Mouse (Mus musculus): ENCODE results near the gene Fkbp11. TPM values are rescaled to one million over a fixed set of nuclear protein-coding genes. Genes with fewer than 3 reads are reported as not detected.
A peak's percentile ranks its signal among the peaks of the same experiment; 100 is the strongest.

The Fkbp11 gene
- polyA plus RNA-seq, 1 experiment from 2014 or later, result 0.41 TPM

DNA sequence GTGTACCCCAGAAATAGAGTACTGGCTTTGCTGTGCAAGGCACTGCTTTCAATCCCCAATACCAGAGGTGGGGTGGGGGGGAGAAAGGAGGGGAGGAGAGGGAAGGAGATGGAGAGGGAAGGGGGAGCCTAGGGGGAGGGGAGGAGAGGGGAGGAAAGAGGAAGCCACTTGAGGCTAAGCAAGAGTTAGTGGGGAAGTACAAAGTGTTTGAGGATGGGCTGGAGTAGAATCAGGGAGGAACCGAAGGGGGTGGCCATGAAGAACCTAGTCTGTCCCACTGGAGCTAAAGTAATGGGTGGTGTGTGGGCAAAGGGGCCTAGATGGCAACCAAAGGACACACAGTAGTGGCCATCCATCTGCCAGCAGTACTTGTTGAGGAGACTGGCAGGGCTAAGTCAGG, 44.3 kb downstream of the Fkbp11 start:
- DNase-seq (ENCODE audit: low read depth, low spot score), result no peak
- ChIA-PET CTCF (no interaction called here), POLR2A (no interaction called here)
- in situ Hi-C loops (cut with MboI; ENCODE audit: low pct_unique_long_range_greater_than_20kb), result no loop called here
- H3K27me3 ChIP-seq, result no peaks in the 10 kb centered on the region
- TF ChIP-seq CTCF (IDR thresholded peaks at IDR 0.05), result no peak
- ATAC-seq, result no peak

DNA sequence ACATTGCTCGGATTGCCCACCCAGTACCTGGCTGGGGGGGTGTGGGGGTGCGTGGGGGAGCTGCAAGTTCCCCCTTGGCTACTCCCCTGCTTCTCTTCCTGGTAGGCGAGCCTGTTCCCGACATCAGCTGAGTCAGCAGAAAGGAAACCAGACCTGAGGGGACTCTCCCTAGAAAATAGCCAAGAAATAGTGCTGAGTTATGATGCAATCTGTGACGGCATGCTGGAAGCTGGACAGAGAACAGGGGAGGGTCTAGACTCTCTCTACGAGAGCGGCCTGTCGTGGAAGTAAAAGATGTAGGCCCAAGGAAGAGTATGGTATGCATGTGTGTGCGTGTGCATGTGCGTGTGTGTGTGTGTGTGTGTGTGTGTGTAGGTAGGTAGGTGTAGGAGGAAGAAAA, 44.8 kb downstream of the Fkbp11 start:
- CTCF ChIA-PET, result no interaction called here
- in situ Hi-C loops (cut with MboI; ENCODE audit: low pct_unique_long_range_greater_than_20kb), result no loop called here
- POLR2A ChIA-PET, result no interaction called here
- no peak for TF ChIP-seq CTCF (IDR thresholded peaks at IDR 0.05)
- H3K27me3 ChIP-seq, result no peaks in the 10 kb centered on the region
- no peak for ATAC-seq
- no peak for DNase-seq (ENCODE audit: low read depth, low spot score)

GRCm38 (mm10) chr15:98681633-98682032, 46.4 kb downstream of the Fkbp11 start:
- DNase-seq (ENCODE audit: low read depth, low spot score) (no peak), ATAC-seq (no peak)
- POLR2A ChIA-PET, result interaction anchor here (0.6 kb wide), 1 partner anchor 9 kb away, joined by 7 read pairs; no protein-coding TSS in a partner anchor
- no peaks in the 10 kb centered on the region for H3K27me3 ChIP-seq
- CTCF ChIA-PET, result no interaction called here
- in situ Hi-C loops (cut with MboI; ENCODE audit: low pct_unique_long_range_greater_than_20kb), result no loop called here
- no peak for TF ChIP-seq CTCF (IDR thresholded peaks at IDR 0.05)

DNA sequence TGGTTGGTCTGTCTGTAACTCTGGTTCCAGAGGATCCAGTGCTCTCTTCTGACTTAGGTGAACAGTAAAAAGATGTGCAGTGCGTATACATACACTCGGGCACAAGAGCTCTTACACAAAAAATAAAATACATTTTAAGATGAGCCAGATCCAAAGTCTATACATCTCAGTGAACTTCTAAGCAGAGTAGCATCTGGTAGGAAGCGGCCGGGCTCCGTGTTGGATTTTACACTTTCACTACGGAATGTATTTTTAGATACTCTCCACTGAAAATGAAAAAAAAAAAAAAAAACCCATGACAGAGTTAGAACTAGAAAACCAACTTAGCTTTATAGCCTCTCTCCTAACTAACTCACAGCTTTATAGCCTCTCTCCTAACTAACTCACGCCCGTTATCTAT, 47.3 kb downstream of the Fkbp11 start:
- H3K27me3 ChIP-seq, result no peaks in the 10 kb centered on the region
- POLR2A ChIA-PET, result interaction anchor here (0.7 kb wide), 1 partner anchor 8 kb away, joined by 3 read pairs; no protein-coding TSS in a partner anchor
- in situ Hi-C loops (cut with MboI; ENCODE audit: low pct_unique_long_range_greater_than_20kb), result no loop called here

DNA sequence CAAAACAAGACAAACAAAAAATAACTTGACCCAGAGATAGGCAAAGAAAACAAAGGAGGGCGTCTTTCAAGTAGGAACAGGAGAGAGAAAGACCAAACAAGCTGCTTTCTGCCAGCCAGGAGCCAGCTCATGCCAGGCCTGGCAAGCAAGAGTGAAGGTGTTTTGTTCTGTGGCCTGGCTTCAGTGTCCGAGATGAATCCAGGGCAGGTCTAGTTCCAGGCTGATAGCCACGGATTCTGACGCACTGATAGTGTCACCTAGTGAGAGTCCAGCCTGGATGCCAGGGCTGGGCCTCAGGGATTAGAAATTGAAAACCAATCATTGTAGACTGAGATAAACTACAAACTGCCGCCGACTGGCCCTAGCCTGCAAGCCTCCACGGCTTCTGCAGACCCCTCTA, 50.0 kb downstream of the Fkbp11 start:
- ChIA-PET POLR2A (interaction anchor here (0.7 to 2.2 kb wide), 2 partner anchors 9 to 15 kb away, joined by 3 to 7 read pairs; partner anchors contain the start of gene Ddx23), CTCF (interaction anchor here (0.7 to 1.9 kb wide), 2 partner anchors 14 kb away, joined by 4 to 5 read pairs; no protein-coding TSS in a partner anchor)
- no peak for TF ChIP-seq CTCF (IDR thresholded peaks at IDR 0.05)
- no peak for ATAC-seq
- H3K27me3 ChIP-seq, result no peaks in the 10 kb centered on the region
- DNase-seq (ENCODE audit: low read depth, low spot score), result no peak
- in situ Hi-C loops (cut with MboI; ENCODE audit: low pct_unique_long_range_greater_than_20kb), result no loop called here

More for the DNA sequence above, 47.3 kb downstream of the Fkbp11 start:
- no peak for TF ChIP-seq CTCF (IDR thresholded peaks at IDR 0.05)
- ATAC-seq (no peak), DNase-seq (ENCODE audit: low read depth, low spot score) (no peak)
- CTCF ChIA-PET, result interaction anchor here (0.7 kb wide), 1 partner anchor 10 kb away, joined by 3 read pairs; no protein-coding TSS in a partner anchor

DNA sequence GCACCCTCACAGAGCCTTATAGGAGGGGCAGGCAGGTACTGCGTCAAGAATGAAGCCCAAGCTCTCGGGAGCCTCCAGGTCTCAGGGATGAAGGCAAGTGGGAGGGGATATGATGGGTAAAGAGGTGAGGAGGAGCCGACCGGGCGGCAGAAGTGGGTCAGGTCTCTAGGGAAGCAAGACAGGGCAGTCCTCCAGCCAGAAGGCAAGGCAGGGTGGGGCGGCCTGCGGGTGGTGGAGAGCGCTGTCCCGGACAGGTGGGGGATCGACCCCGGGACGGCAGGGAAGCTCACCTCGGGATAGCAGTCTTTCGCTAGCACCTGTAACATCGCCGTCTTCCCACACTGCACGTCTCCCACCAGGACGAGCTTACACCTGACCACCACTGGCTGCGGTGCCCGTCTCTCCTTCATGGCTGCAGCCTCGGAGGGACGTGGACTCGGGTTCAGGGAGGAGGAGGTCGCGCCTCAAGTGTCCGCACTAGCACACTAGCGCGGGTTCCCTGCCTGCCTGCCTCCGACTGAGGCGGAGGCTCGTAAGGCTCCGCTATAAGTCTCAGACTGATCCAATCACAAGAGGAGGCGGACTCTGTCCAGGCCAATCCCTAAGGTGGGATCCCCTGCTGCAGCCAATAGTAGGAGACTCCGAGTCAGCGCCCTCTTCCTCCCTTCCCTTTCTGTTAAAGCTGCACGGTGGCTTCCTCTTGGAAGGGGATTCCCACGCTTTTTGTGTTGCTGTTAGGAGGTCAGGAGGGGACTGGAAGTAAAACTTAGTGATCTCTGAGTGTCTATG, 50.9 kb downstream of the Fkbp11 start, which contains the start of gene Rnd1:
Rnd1 (minus strand) TSS at position 522 of the 789 bp plus-strand sequence.
- DNase-seq (ENCODE audit: low read depth, low spot score), result peak; percentile 61
- CTCF ChIA-PET, result interaction anchor here (0.7 to 1.9 kb wide), 4 partner anchors 13 to 70 kb away, joined by 3 to 5 read pairs (median 4); no protein-coding TSS in a partner anchor
- in situ Hi-C loops (cut with MboI; ENCODE audit: low pct_unique_long_range_greater_than_20kb), result no loop called here
- peak; percentile 94 for ATAC-seq
- POLR2A ChIA-PET, result interaction anchor here (0.7 to 2.2 kb wide), 2 partner anchors 9 to 14 kb away, joined by 3 to 7 read pairs; partner anchors contain the start of gene Ddx23
- H3K27me3 ChIP-seq, result no peaks in the 10 kb centered on the region
- no peak for TF ChIP-seq CTCF (IDR thresholded peaks at IDR 0.05)

DNA sequence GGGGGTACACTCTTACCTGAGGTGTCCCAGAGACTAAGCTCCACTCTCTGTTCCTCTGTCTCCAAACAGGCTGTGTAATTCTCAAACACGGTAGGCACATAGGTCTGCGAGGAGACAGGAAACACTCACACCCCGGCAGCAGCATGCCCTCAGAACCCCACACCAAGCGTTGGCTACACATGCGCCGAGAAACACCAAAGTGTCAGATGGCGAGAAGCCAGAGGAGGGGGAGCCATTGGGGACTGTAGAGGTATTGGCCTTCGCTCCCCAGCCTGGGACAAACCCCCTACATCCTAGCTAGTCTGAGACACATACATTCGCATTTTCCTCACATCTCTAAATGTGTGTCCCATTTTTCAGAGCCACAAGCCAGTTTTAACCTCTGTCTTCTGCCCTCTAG, 51.5 kb downstream of the Fkbp11 start:
- ChIA-PET CTCF (interaction anchor here (0.7 to 1.9 kb wide), 3 partner anchors 12 to 70 kb away, joined by 3 to 5 read pairs (median 4); no protein-coding TSS in a partner anchor), POLR2A (interaction anchor here (2.2 kb wide), 1 partner anchor 8 kb away, joined by 7 read pairs; no protein-coding TSS in a partner anchor)
- TF ChIP-seq CTCF (IDR thresholded peaks at IDR 0.05), result no peak
- in situ Hi-C loops (cut with MboI; ENCODE audit: low pct_unique_long_range_greater_than_20kb), result no loop called here
- DNase-seq (ENCODE audit: low read depth, low spot score) (no peak), ATAC-seq (peak; percentile 22)
- no peaks in the 10 kb centered on the region for H3K27me3 ChIP-seq

GRCm38 (mm10) chr15:98675634-98676250, 52.3 kb downstream of the Fkbp11 start:
- TF ChIP-seq CTCF (IDR thresholded peaks at IDR 0.05), result no peak
- ATAC-seq (no peak), DNase-seq (ENCODE audit: low read depth, low spot score) (no peak)
- POLR2A ChIA-PET, result interaction anchor here (1.0 to 2.2 kb wide), 2 partner anchors 7 to 20 kb away, joined by 4 to 7 read pairs; no protein-coding TSS in a partner anchor
- CTCF ChIA-PET, result interaction anchor here (1.1 kb wide), 1 partner anchor 23 kb away, joined by 4 read pairs; no protein-coding TSS in a partner anchor
- in situ Hi-C loops (cut with MboI; ENCODE audit: low pct_unique_long_range_greater_than_20kb), result no loop called here
- H3K27me3 ChIP-seq, result no peaks in the 10 kb centered on the region

DNA sequence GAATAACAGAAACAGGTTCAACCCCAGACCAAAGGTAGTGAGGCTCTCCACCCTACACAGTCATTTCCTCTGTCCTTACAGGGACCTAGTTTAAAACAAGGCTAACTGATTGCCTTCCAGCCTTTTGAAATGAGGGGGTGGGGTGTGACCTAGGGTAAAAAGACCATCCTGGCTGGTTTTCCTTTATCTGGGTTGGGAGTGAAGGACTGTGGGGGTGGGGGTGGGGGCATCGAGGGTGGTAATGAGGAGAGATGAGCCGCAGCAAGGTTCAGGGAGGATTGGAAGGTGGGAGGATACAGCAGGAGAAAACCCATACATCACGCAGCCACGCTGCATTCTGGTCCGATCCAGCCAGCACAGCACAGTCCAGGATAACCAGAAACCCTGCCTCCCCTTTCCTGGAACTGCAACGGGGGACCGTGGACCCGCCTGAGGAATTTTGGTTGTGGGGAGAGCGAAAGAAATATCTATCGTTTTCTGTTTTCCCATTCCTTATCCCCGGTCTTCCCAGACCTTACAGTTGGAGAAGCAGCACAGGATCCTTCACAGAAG, 52.9 kb downstream of the Fkbp11 start:
- DNase-seq (ENCODE audit: low read depth, low spot score) (no peak), ATAC-seq (no peak)
- TF ChIP-seq CTCF (IDR thresholded peaks at IDR 0.05), result no peak
- ChIA-PET POLR2A (interaction anchor here (1.0 kb wide), 1 partner anchor 20 kb away, joined by 4 read pairs; no protein-coding TSS in a partner anchor), CTCF (interaction anchor here (1.1 kb wide), 1 partner anchor 23 kb away, joined by 4 read pairs; no protein-coding TSS in a partner anchor)
- in situ Hi-C loops (cut with MboI; ENCODE audit: low pct_unique_long_range_greater_than_20kb), result no loop called here
- H3K27me3 ChIP-seq, result no peaks in the 10 kb centered on the region

Other genes with a start within 250 kb of the Fkbp11 start
- gene Lalba, start 245.5 kb downstream of the Fkbp11 start, polyA plus RNA-seq (2021), result not detected
- not detected for gene Olfr279, start 235.8 kb downstream of the Fkbp11 start, polyA plus RNA-seq (2021)
- 91.6 TPM for gene Kansl2, start 193.9 kb downstream of the Fkbp11 start, polyA plus RNA-seq (2021)
- 30.2 TPM for gene Ccnt1, start 157.3 kb downstream of the Fkbp11 start, polyA plus RNA-seq (2021)
- gene 4930415O20Rik, start 157.2 kb downstream of the Fkbp11 start, polyA plus RNA-seq (2021), result 0.26 TPM
- 114 TPM for gene Adcy6, start 118.1 kb downstream of the Fkbp11 start, polyA plus RNA-seq (2021)
- 69.7 TPM for gene Cacnb3, start 97.4 kb downstream of the Fkbp11 start, polyA plus RNA-seq (2021)
- gene Ddx23, start 65.3 kb downstream of the Fkbp11 start, polyA plus RNA-seq (2021), result 109 TPM
- 14.8 TPM for gene Rnd1, start 50.7 kb downstream of the Fkbp11 start, polyA plus RNA-seq (2021)
- gene Ccdc65, start 20.0 kb downstream of the Fkbp11 start, polyA plus RNA-seq (2021), result 7.6 TPM
- 136 TPM for gene Arf3, start 35.0 kb upstream of the Fkbp11 start, polyA plus RNA-seq (2021)
- not detected for gene Wnt10b, start 50.0 kb upstream of the Fkbp11 start, polyA plus RNA-seq (2021)
- gene Wnt1, start 61.7 kb upstream of the Fkbp11 start, polyA plus RNA-seq (2021), result not detected
- not detected for gene Ddn, start 81.3 kb upstream of the Fkbp11 start, polyA plus RNA-seq (2021)
- gene Prkag1, start 103.3 kb upstream of the Fkbp11 start, polyA plus RNA-seq (2021), result 89.5 TPM
- gene Kmt2d, start 143.0 kb upstream of the Fkbp11 start, polyA plus RNA-seq (2021), result 29.6 TPM
- 17.0 TPM for gene Rhebl1, start 166.3 kb upstream of the Fkbp11 start, polyA plus RNA-seq (2021)
- not detected for gene Dhh, start 170.3 kb upstream of the Fkbp11 start, polyA plus RNA-seq (2021)
- 26.9 TPM for gene Lmbr1l, start 190.0 kb upstream of the Fkbp11 start, polyA plus RNA-seq (2021)
- 921 TPM for gene Tuba1b, start 206.4 kb upstream of the Fkbp11 start, polyA plus RNA-seq (2021)
- not detected for gene Gm49450, start 225.4 kb upstream of the Fkbp11 start, polyA plus RNA-seq (2021)
- gene Tuba1a, start 225.5 kb upstream of the Fkbp11 start, polyA plus RNA-seq (2021), result 414 TPM

Data from Patski (cell line).